Mouse (Mus musculus): Measurements from ENCODE around the gene Sufu. TPM values are rescaled to one million over a fixed set of nuclear protein-coding genes. Genes with fewer than 3 reads are reported as not detected.

The Sufu gene
- total and polyA plus RNA-seq, 3 experiments: 8.7 to 11.0 (median 10.6) TPM

- no peak for DNase-seq
- Histone ChIP-seq H3K9ac (ENCODE audit: low read depth, low read length) (no peak overlapping the region), H3K27me3 (ENCODE audit: control insufficient read depth, insufficient read depth, low read length) (no peaks in the 10 kb centered on the region), H3K4me3 (no peak overlapping the region), H3K27ac (no peak overlapping the region), H3K36me3 (ENCODE audit: control insufficient read depth, insufficient read depth, low read length) (no peaks in the 10 kb centered on the region), H3K4me1 (ENCODE audit: control insufficient read depth, insufficient read depth, low read length) (peaks cover 17% of the 10 kb centered on the region), H3K79me2 (replicated peaks; ENCODE audit: control insufficient read depth, insufficient read depth, low read length) (no peaks in the 10 kb centered on the region)
- TF ChIP-seq EP300 (IDR thresholded peaks at IDR 0.05; ENCODE audit: insufficient read depth, low read depth, low read length) (no peak), CTCF (IDR thresholded peaks at IDR 0.05) (no peak), POLR2A (IDR thresholded peaks at IDR 0.05; ENCODE audit: insufficient read depth, low read depth, low read length) (no peak)
- 98% methylated on average over 4 of the region's 4 CpGs for WGBS
- intact Hi-C loops (cut with DNase I): no loop called here
These were observed 66.8 kb downstream of the Sufu start for GRCm38 (mm10) chr19:46463446-46463845.

- H3K9ac ChIP-seq (ENCODE audit: low read depth, low read length): no peak overlapping the region
- peaks cover 7% of the 10 kb centered on the region for H3K4me1 ChIP-seq (ENCODE audit: control insufficient read depth, insufficient read depth, low read length)
- intact Hi-C loops (cut with DNase I): no loop called here
- no peaks in the 10 kb centered on the region for H3K79me2 ChIP-seq (replicated peaks; ENCODE audit: control insufficient read depth, insufficient read depth, low read length)
- no peak overlapping the region for H3K27ac ChIP-seq
- DNase-seq: peak; percentile 18 to 44
- H3K27me3 ChIP-seq (ENCODE audit: control insufficient read depth, insufficient read depth, low read length): no peaks in the 10 kb centered on the region
- H3K36me3 ChIP-seq (ENCODE audit: control insufficient read depth, insufficient read depth, low read length): peaks cover 2% of the 10 kb centered on the region
- 69% methylated on average over 6 of the region's 6 CpGs for WGBS
- H3K4me3 ChIP-seq: no peak overlapping the region
- TF ChIP-seq CTCF (IDR thresholded peaks at IDR 0.05) (no peak), EP300 (IDR thresholded peaks at IDR 0.05; ENCODE audit: insufficient read depth, low read depth, low read length) (no peak), POLR2A (IDR thresholded peaks at IDR 0.05; ENCODE audit: insufficient read depth, low read depth, low read length) (no peak)
These were observed 69.5 kb downstream of the Sufu start for GRCm38 (mm10) chr19:46466160-46466559.

GRCm38 (mm10) chr19:46467051-46467503 lies 70.4 kb downstream of the Sufu start:
- TF ChIP-seq CTCF (IDR thresholded peaks at IDR 0.05): no peak
- TF ChIP-seq EP300 (IDR thresholded peaks at IDR 0.05; ENCODE audit: insufficient read depth, low read depth, low read length): no peak
- TF ChIP-seq POLR2A (IDR thresholded peaks at IDR 0.05; ENCODE audit: insufficient read depth, low read depth, low read length): no peak
- DNase-seq: no peak
- intact Hi-C loops (cut with DNase I): no loop called here
- H3K4me3 ChIP-seq: no peak overlapping the region
- H3K9ac ChIP-seq (ENCODE audit: low read depth, low read length): no peak overlapping the region
- no peaks in the 10 kb centered on the region for H3K27me3 ChIP-seq (ENCODE audit: control insufficient read depth, insufficient read depth, low read length)
- no peak overlapping the region for H3K27ac ChIP-seq
- H3K79me2 ChIP-seq (replicated peaks; ENCODE audit: control insufficient read depth, insufficient read depth, low read length): no peaks in the 10 kb centered on the region
- H3K4me1 ChIP-seq (ENCODE audit: control insufficient read depth, insufficient read depth, low read length): peaks cover 14% of the 10 kb centered on the region
- peaks cover 7% of the 10 kb centered on the region for H3K36me3 ChIP-seq (ENCODE audit: control insufficient read depth, insufficient read depth, low read length)
- WGBS: 61% methylated on average over 3 of the region's 3 CpGs

GRCm38 (mm10) chr19:46470364-46471240 lies 73.9 kb downstream of the Sufu start:
- H3K27me3 ChIP-seq (ENCODE audit: control insufficient read depth, insufficient read depth, low read length): no peaks in the 10 kb centered on the region
- TF ChIP-seq EP300 (IDR thresholded peaks at IDR 0.05; ENCODE audit: insufficient read depth, low read depth, low read length) (no peak), POLR2A (IDR thresholded peaks at IDR 0.05; ENCODE audit: insufficient read depth, low read depth, low read length) (no peak), CTCF (IDR thresholded peaks at IDR 0.05) (no peak)
- H3K9ac ChIP-seq (ENCODE audit: low read depth, low read length): no peak overlapping the region
- no peaks in the 10 kb centered on the region for H3K79me2 ChIP-seq (replicated peaks; ENCODE audit: control insufficient read depth, insufficient read depth, low read length)
- no peak overlapping the region for H3K4me3 ChIP-seq
- peaks cover 14% of the 10 kb centered on the region for H3K4me1 ChIP-seq (ENCODE audit: control insufficient read depth, insufficient read depth, low read length)
- H3K27ac ChIP-seq: peak overlapping the region; percentile 67
- intact Hi-C loops (cut with DNase I): no loop called here
- 54% methylated on average over 17 of the region's 17 CpGs for WGBS
- DNase-seq: peak in 1 of 2 experiments; percentile 26
- peaks cover 8% of the 10 kb centered on the region for H3K36me3 ChIP-seq (ENCODE audit: control insufficient read depth, insufficient read depth, low read length)

GRCm38 (mm10) chr19:46471324-46472093 lies 74.8 kb downstream of the Sufu start:
- TF ChIP-seq CTCF (IDR thresholded peaks at IDR 0.05) (no peak), POLR2A (IDR thresholded peaks at IDR 0.05; ENCODE audit: insufficient read depth, low read depth, low read length) (no peak), EP300 (IDR thresholded peaks at IDR 0.05; ENCODE audit: insufficient read depth, low read depth, low read length) (no peak)
- peaks cover 8% of the 10 kb centered on the region for H3K36me3 ChIP-seq (ENCODE audit: control insufficient read depth, insufficient read depth, low read length)
- peaks cover 13% of the 10 kb centered on the region for H3K4me1 ChIP-seq (ENCODE audit: control insufficient read depth, insufficient read depth, low read length)
- DNase-seq: peak; percentile 51 to 53
- intact Hi-C loops (cut with DNase I): no loop called here
- H3K27ac ChIP-seq: peak overlapping the region; percentile 67
- H3K9ac ChIP-seq (ENCODE audit: low read depth, low read length): peak overlapping the region; percentile 26; the same call in 1 of the 2 replicates
- H3K79me2 ChIP-seq (replicated peaks; ENCODE audit: control insufficient read depth, insufficient read depth, low read length): no peaks in the 10 kb centered on the region
- H3K4me3 ChIP-seq: no peak overlapping the region
- H3K27me3 ChIP-seq (ENCODE audit: control insufficient read depth, insufficient read depth, low read length): no peaks in the 10 kb centered on the region
- WGBS: 14% methylated on average over 10 of the region's 10 CpGs

Data from heart, adult 2 months (tissue).